Mouse (Mus musculus) liver, postnatal 0 days (tissue): ENCODE data around the gene Triobp. TPM values are rescaled to one million over a fixed set of nuclear protein-coding genes. Genes with fewer than 3 reads are reported as not detected.
A peak's percentile ranks its signal among the peaks of the same experiment; 100 is the strongest.
"Not testable (repeated sequence)": the region's sequence is repeated elsewhere in the genome, so short reads cannot be mapped to it uniquely, and the experiment has no call there.

Source experiments
- ATAC-seq: fragments of 200-750 bp; cut with Nextera tagmentation; 2 replicates; pipeline ENCODE4 v1.8.0; 2017; ENCODE audit warnings: mild to moderate bottlenecking, moderate library complexity
- DNase-seq: peaks from one replicate; pipeline ENCODE4 v3.0.0-alpha.2; 2016
- H3K27ac ChIP-seq: fragments of 300-500 bp; sonication (generic); 2 replicates; pipeline ENCODE4 v1.5.1; 2014; ENCODE audit warnings: antibody characterized with exemption, moderate library complexity, mild to moderate bottlenecking, low read depth
- H3K27me3 ChIP-seq: fragments of 300-500 bp; sonication (generic); 2 replicates; pipeline ENCODE4 v1.6.1; 2014; ENCODE audit warnings: low read length, control low read depth, mixed read lengths; ENCODE audit not compliant: insufficient read depth
- H3K36me3 ChIP-seq: fragments of 300-500 bp; sonication (generic); replicated peaks from 2 replicates; pipeline ENCODE4 v1.6.1; 2014; ENCODE audit warnings: mild to moderate bottlenecking, control low read depth, low read length, moderate library complexity, mixed read lengths; ENCODE audit not compliant: insufficient read depth
- H3K4me1 ChIP-seq: fragments of 300-500 bp; sonication (generic); 2 replicates; pipeline ENCODE4 v1.6.1; 2014; ENCODE audit warnings: antibody characterized with exemption, mild to moderate bottlenecking, control low read depth; ENCODE audit not compliant: insufficient read depth
- H3K4me2 ChIP-seq: fragments of 300-500 bp; sonication (generic); 2 replicates; pipeline ENCODE4 v1.6.1; 2014; ENCODE audit warnings: low read depth, mild to moderate bottlenecking, low read length, moderate library complexity, mixed read lengths
- H3K4me3 ChIP-seq: fragments of 300-500 bp; sonication (generic); 2 replicates; pipeline ENCODE4 v1.5.1; 2014; ENCODE audit warnings: low read depth, low read length
- H3K9ac ChIP-seq: fragments of 300-500 bp; sonication (generic); replicated peaks from 2 replicates; pipeline ENCODE4 v1.6.1; 2014; ENCODE audit warnings: mild to moderate bottlenecking, moderate library complexity
- H3K9me3 ChIP-seq: fragments of 300-500 bp; sonication (generic); 2 replicates; pipeline ENCODE4 v1.6.1; 2016; ENCODE audit warnings: mild to moderate bottlenecking, control low read depth, low read length, mixed read lengths
- CTCF ChIP-seq: sonication (generic); IDR thresholded peaks from 2 replicates; pipeline ENCODE4 v1.5.1; 2016; ENCODE audit warnings: antibody characterized with exemption, low read depth
- EP300 ChIP-seq: IDR thresholded peaks from 2 replicates; pipeline ENCODE4 v1.6.1; 2016; ENCODE audit warnings: antibody characterized with exemption, low read depth, mild to moderate bottlenecking
- WGBS: fragments of 180-500 bp; shearing (Covaris S2); extraction: QIAGEN DNeasy Blood & Tissue Kit; methylation state at CpG from one replicate; pipeline ENCODE4 v1.1.7; 2014; ENCODE audit not compliant: insufficient replicate concordance; 5-methylcytosine and 5-hydroxymethylcytosine counted together
- polyA plus RNA-seq: library from polyadenylated mRNA; unstranded; fragments of >200 nt; fragmentation: Nextera tagmentation; extraction: Ambion mirVana; gene quantifications from 2 replicates; pipeline ENCODE4 v1.2.1, GENCODE M21; 2015

Triobp gene
- polyA plus RNA-seq, 1 experiment from 2014 or later = 11.9 TPM

GRCm38 (mm10) chr15:79028823-79029484 lies 81.4 kb downstream of the Triobp start:
- DNase-seq (no peak), ATAC-seq (no peak)
- Histone ChIP-seq H3K27me3 (peaks cover 25% of the 10 kb centered on the region), H3K27ac (peak overlapping the region; percentile 94), H3K4me2 (peak overlapping the region; percentile 77), H3K9ac (peak overlapping the region; percentile 89), H3K9me3 (no peaks in the 10 kb centered on the region), H3K4me3 (peak overlapping the region; percentile 64), H3K4me1 (peaks cover 25% of the 10 kb centered on the region), H3K36me3 (no peaks in the 10 kb centered on the region)
- 26% methylated on average over 16 of the region's 16 CpGs for WGBS
- no peak for TF ChIP-seq CTCF
- TF ChIP-seq EP300 = no peak

GRCm38 (mm10) chr15:79029519-79030241 lies 82.2 kb downstream of the Triobp start:
- H3K9ac ChIP-seq = peak overlapping the region; percentile 89
- H3K4me2 ChIP-seq = peak overlapping the region; percentile 77
- ATAC-seq = no peak
- H3K27ac ChIP-seq = peak overlapping the region; percentile 94
- peak overlapping the region; percentile 64 for H3K4me3 ChIP-seq
- H3K4me1 ChIP-seq = peaks cover 25% of the 10 kb centered on the region
- no peak for DNase-seq
- H3K27me3 ChIP-seq = peaks cover 25% of the 10 kb centered on the region
- WGBS = 10% methylated on average over 11 of the region's 11 CpGs
- TF ChIP-seq CTCF (no peak), EP300 (no peak)
- no peaks in the 10 kb centered on the region for H3K9me3 ChIP-seq
- no peaks in the 10 kb centered on the region; the same call in 1 of the 2 replicates for H3K36me3 ChIP-seq

GRCm38 (mm10) chr15:79030551-79031435 lies 83.3 kb downstream of the Triobp start:
- DNase-seq = peak; percentile 89
- Histone ChIP-seq H3K9ac (peak overlapping the region; percentile 89), H3K36me3 (no peaks in the 10 kb centered on the region; the same call in 1 of the 2 replicates), H3K4me1 (peaks cover 23% of the 10 kb centered on the region), H3K4me2 (peak overlapping the region; percentile 77), H3K27me3 (peaks cover 25% of the 10 kb centered on the region), H3K4me3 (peak overlapping the region; percentile 64), H3K9me3 (no peaks in the 10 kb centered on the region), H3K27ac (peak overlapping the region; percentile 94)
- WGBS = 3% methylated on average over 48 of the region's 52 CpGs
- peak; percentile 77 for ATAC-seq
- TF ChIP-seq CTCF = no peak
- peak; percentile 34; the same call in 1 of the 2 replicates for TF ChIP-seq EP300

- not testable (repeated sequence) for H3K36me3 ChIP-seq, H3K9me3 ChIP-seq, H3K4me3 ChIP-seq, DNase-seq, H3K9ac ChIP-seq, ATAC-seq, H3K27ac ChIP-seq, H3K4me2 ChIP-seq
- H3K27me3 ChIP-seq = peaks cover 24% of the 10 kb centered on the region
- 77% methylated on average over 5 of the region's 5 CpGs for WGBS
- peaks cover 20% of the 10 kb centered on the region; the same call in 1 of the 2 replicates for H3K4me1 ChIP-seq
Measured at GRCm38 (mm10) chr15:79031908-79032307, 84.4 kb downstream of the Triobp start.

- Histone ChIP-seq H3K27ac (no peak overlapping the region), H3K36me3 (no peaks in the 10 kb centered on the region; the same call in 1 of the 2 replicates), H3K4me3 (no peak overlapping the region), H3K4me2 (peak overlapping the region; percentile 55), H3K9me3 (no peaks in the 10 kb centered on the region), H3K9ac (no peak overlapping the region), H3K27me3 (peaks cover 23% of the 10 kb centered on the region), H3K4me1 (peaks cover 29% of the 10 kb centered on the region)
- TF ChIP-seq EP300 (no peak), CTCF (peak; percentile 95)
- DNase-seq (peak; percentile 85), ATAC-seq (no peak)
- WGBS = 9% methylated on average over 14 of the region's 14 CpGs
Measured at GRCm38 (mm10) chr15:79037913-79038328, 90.4 kb downstream of the Triobp start.
